Mouse (Mus musculus) hindbrain, embryonic 12.5 days (tissue): Measurements from ENCODE around the gene Dtwd1. TPM values are rescaled to one million over a fixed set of nuclear protein-coding genes. Genes with fewer than 3 reads are reported as not detected.
"Not testable (repeated sequence)": the region's sequence is repeated elsewhere in the genome, so short reads cannot be mapped to it uniquely, and the experiment has no call there.

Source experiments
- ATAC-seq: fragments of 200-750 bp; cut with Nextera tagmentation; 2 replicates; pipeline ENCODE4 v1.8.0; 2017; ENCODE audit warnings: moderate TSS enrichment; ENCODE audit not compliant: low FRiP score
- H3K27ac ChIP-seq: fragments of 300-500 bp; sonication (generic); 2 replicates; pipeline ENCODE4 v1.5.1; 2016; ENCODE audit warnings: mild to moderate bottlenecking
- H3K27me3 ChIP-seq: fragments of 300-500 bp; sonication (generic); 2 replicates; pipeline ENCODE4 v1.6.1; 2016; ENCODE audit warnings: mild to moderate bottlenecking
- H3K36me3 ChIP-seq: fragments of 300-500 bp; sonication (generic); 2 replicates; pipeline ENCODE4 v1.6.1; 2016; ENCODE audit warnings: mild to moderate bottlenecking
- H3K4me1 ChIP-seq: fragments of 300-500 bp; sonication (generic); 2 replicates; pipeline ENCODE4 v1.6.1; 2016
- H3K4me2 ChIP-seq: fragments of 300-500 bp; sonication (generic); replicated peaks from 2 replicates; pipeline ENCODE4 v1.6.1; 2016; ENCODE audit warnings: mild to moderate bottlenecking
- H3K4me3 ChIP-seq: fragments of 300-500 bp; sonication (generic); 2 replicates; pipeline ENCODE4 v1.5.1; 2016; ENCODE audit warnings: mild to moderate bottlenecking
- H3K9ac ChIP-seq: fragments of 300-500 bp; sonication (generic); 2 replicates; pipeline ENCODE4 v1.6.1; 2016; ENCODE audit warnings: mild to moderate bottlenecking, moderate library complexity
- H3K9me3 ChIP-seq: fragments of 300-500 bp; sonication (generic); replicated peaks from 2 replicates; pipeline ENCODE4 v1.6.1; 2016; ENCODE audit warnings: mild to moderate bottlenecking
- WGBS: fragments of 180-500 bp; shearing (Covaris S2); methylation state at CpG from one replicate; pipeline ENCODE4 v1.1.7; 2016; 5-methylcytosine and 5-hydroxymethylcytosine counted together
- polyA plus RNA-seq: library from polyadenylated mRNA; unstranded; fragments of >200 nt; fragmentation: Nextera tagmentation; extraction: Ambion mirVana; gene quantifications from 2 replicates; pipeline ENCODE4 v1.2.1, GENCODE M21; 2016

The Dtwd1 gene
- polyA plus RNA-seq, 1 experiment from 2014 or later = 20.8 TPM

- not testable (repeated sequence) for H3K9me3 ChIP-seq, H3K9ac ChIP-seq, H3K4me3 ChIP-seq, H3K27me3 ChIP-seq, H3K4me1 ChIP-seq, H3K4me2 ChIP-seq, ATAC-seq, H3K27ac ChIP-seq, H3K36me3 ChIP-seq
- WGBS = 89% methylated on average over 3 of the region's 3 CpGs
Measured at GRCm38 (mm10) chr2:126214800-126215199, 62.9 kb downstream of the Dtwd1 start, which contains the start of gene Gm17555. Gm17555 (plus strand) TSS chr2:126215100.

Other genes with a start within 250 kb of the Dtwd1 start
- gene Fgf7, start 117.5 kb upstream of the Dtwd1 start, polyA plus RNA-seq = 1.0 and 2.4 TPM in 2 replicates
- gene Fam227b, start 137 bp upstream of the Dtwd1 start, polyA plus RNA-seq = not detected in 2 replicates
- not detected in 2 replicates for gene Gm17555, start 63.0 kb downstream of the Dtwd1 start, polyA plus RNA-seq